Mouse (Mus musculus) heart, embryonic 12.5 days (tissue): ENCODE measurements around the gene Hjurp. TPM values are rescaled to one million over a fixed set of nuclear protein-coding genes. Genes with fewer than 3 reads are reported as not detected.

ENCODE experiments used
- ATAC-seq: fragments of 200-750 bp; cut with Nextera tagmentation; 2 replicates; pipeline ENCODE4 v1.8.0; 2017; ENCODE audit warnings: moderate TSS enrichment, moderate library complexity; ENCODE audit not compliant: insufficient number of reproducible peaks, low FRiP score
- H3K27ac ChIP-seq: fragments of 300-500 bp; sonication (generic); 2 replicates; pipeline ENCODE4 v1.5.1; 2016; ENCODE audit warnings: mild to moderate bottlenecking, moderate library complexity; ENCODE audit not compliant: poor library complexity, severe bottlenecking
- H3K27me3 ChIP-seq: fragments of 300-500 bp; sonication (generic); replicated peaks from 2 replicates; pipeline ENCODE4 v1.6.1; 2016; ENCODE audit warnings: mild to moderate bottlenecking, moderate library complexity
- H3K36me3 ChIP-seq: fragments of 300-500 bp; sonication (generic); 2 replicates; pipeline ENCODE4 v1.6.1; 2016; ENCODE audit warnings: mild to moderate bottlenecking, moderate library complexity
- H3K4me1 ChIP-seq: fragments of 300-500 bp; sonication (generic); replicated peaks from 2 replicates; pipeline ENCODE4 v1.6.1; 2016; ENCODE audit warnings: mild to moderate bottlenecking
- H3K4me2 ChIP-seq: fragments of 300-500 bp; sonication (generic); 2 replicates; pipeline ENCODE4 v1.6.1; 2016; ENCODE audit warnings: mild to moderate bottlenecking, moderate library complexity
- H3K4me3 ChIP-seq: fragments of 300-500 bp; sonication (generic); 2 replicates; pipeline ENCODE4 v1.5.1; 2016; ENCODE audit warnings: mild to moderate bottlenecking
- H3K9ac ChIP-seq: fragments of 300-500 bp; sonication (generic); 2 replicates; pipeline ENCODE4 v1.6.1; 2016; ENCODE audit warnings: mild to moderate bottlenecking, moderate library complexity
- H3K9me3 ChIP-seq: fragments of 300-500 bp; sonication (generic); replicated peaks from 2 replicates; pipeline ENCODE4 v1.6.1; 2016; ENCODE audit warnings: mild to moderate bottlenecking, moderate library complexity
- WGBS: fragments of 180-500 bp; shearing (Covaris S2); methylation state at CpG from one replicate; pipeline ENCODE4 v1.1.7; 2016; 5-methylcytosine and 5-hydroxymethylcytosine counted together
- polyA plus RNA-seq: library from polyadenylated mRNA; unstranded; fragments of >200 nt; fragmentation: Nextera tagmentation; extraction: Ambion mirVana; gene quantifications from 2 replicates; pipeline ENCODE4 v1.2.1, GENCODE M21; 2016

Hjurp gene
- polyA plus RNA-seq, 1 experiment from 2014 or later, result 141 TPM

GRCm38 (mm10) chr1:88305018-88305795 lies 27.8 kb upstream of the Hjurp start:
- H3K36me3 ChIP-seq, result no peaks in the 10 kb centered on the region
- 40% methylated on average over 6 of the region's 6 CpGs for WGBS
- H3K9me3 ChIP-seq, result peaks cover 83% of the 10 kb centered on the region
- no peak overlapping the region for H3K4me2 ChIP-seq
- no peaks in the 10 kb centered on the region for H3K27me3 ChIP-seq
- no peak overlapping the region for H3K9ac ChIP-seq
- H3K4me3 ChIP-seq, result no peak overlapping the region
- no peak for ATAC-seq
- no peak overlapping the region for H3K27ac ChIP-seq
- H3K4me1 ChIP-seq, result no peaks in the 10 kb centered on the region

DNA sequence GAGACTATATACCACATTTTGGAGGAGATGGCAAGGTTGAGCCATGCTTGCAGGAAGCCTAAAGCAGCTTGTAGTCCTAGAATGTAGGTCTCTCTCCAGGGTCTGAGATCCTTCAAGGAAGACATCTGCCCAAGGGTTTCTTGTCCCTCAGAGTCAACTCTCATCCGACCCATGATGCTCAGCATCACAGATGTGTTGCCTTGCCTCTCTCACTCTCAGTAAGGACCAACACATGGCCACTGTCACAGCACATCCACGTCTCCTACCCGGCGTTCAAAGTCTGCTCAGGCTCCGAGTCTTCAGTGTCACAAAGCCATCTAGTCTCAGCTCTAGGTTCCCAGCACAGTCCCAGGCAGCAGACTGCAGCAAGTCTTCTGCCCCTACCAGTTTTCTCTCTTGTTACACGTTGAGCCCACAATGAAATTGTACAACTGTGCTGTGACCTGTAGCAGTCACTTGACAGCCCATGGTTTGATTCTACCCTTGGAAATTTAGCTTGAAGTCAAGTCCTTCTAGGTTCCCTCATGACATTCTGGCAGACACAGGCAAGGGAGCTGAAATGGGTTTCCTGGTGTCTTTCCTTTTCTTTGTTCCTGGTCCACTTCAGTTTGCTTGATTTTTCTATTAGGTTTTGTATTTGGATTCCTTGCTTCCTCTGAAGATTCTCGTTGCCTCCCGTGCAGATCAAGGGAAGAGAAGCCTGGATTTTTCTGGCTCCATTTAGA lies 27.0 kb upstream of the Hjurp start:
- Histone ChIP-seq H3K9me3 (peaks cover 83% of the 10 kb centered on the region), H3K4me3 (no peak overlapping the region), H3K27ac (no peak overlapping the region), H3K36me3 (no peaks in the 10 kb centered on the region), H3K9ac (no peak overlapping the region), H3K4me1 (no peaks in the 10 kb centered on the region), H3K27me3 (no peaks in the 10 kb centered on the region), H3K4me2 (no peak overlapping the region)
- WGBS, result 56% methylated on average over 8 of the region's 8 CpGs
- ATAC-seq, result no peak

DNA sequence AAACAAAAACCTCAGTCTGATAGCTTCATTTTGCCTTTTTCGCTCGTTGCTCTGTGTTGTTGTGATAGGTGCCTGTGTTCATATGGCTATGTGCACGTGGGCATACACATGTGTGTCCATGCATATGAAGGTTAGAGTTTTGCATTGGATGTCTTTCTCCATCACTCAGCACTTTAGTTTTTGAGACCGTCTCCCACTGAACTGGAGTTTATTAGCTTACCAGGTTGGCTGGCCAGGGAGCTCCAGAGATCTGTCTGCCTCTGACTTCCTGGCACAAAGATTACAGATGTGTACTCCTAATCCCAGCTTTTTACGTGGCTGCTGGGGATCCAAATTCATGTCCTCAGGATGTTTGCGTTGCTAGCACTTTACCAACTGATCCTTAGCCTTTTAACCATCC lies 26.3 kb upstream of the Hjurp start:
- no peaks in the 10 kb centered on the region for H3K27me3 ChIP-seq
- ATAC-seq, result no peak
- H3K9ac ChIP-seq, result no peak overlapping the region
- peaks cover 83% of the 10 kb centered on the region for H3K9me3 ChIP-seq
- no peaks in the 10 kb centered on the region for H3K36me3 ChIP-seq
- no peak overlapping the region for H3K27ac ChIP-seq
- H3K4me2 ChIP-seq, result no peak overlapping the region
- H3K4me3 ChIP-seq, result no peak overlapping the region
- H3K4me1 ChIP-seq, result no peaks in the 10 kb centered on the region
- WGBS, result 57% methylated on average over 6 of the region's 6 CpGs

DNA sequence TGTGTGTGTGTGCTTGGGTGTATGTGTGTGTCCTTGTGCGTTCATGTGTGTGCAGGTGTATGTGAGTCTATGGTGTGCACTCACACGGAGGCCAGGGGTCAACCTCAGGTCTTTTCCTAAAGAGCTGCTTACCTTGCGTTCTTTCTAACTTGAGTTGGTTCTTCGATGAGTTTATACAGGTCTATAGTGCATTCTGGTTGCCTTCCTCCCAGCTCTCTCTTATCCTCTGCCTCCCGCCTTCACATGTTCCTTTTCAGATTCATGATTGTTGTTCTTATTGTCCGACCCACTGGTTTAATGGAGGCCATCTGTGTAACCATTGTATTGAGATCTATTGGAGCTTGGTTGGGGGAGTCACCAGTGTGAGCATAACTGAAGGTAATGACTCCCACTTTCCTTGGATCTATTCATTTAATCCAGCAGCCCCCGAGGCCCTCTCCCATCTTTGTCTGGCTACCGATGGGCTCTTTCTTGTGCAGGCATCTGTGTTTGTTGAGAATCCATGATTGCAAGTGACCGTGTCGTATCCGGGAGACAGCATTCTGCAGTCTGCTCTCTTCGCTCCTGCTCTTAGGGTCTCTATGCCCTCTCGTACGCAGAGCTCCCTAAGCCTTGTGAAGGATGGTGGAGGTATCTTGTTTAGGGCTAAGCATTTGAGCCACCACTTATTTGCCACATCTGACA lies 24.8 kb upstream of the Hjurp start:
- Histone ChIP-seq H3K27me3 (no peaks in the 10 kb centered on the region), H3K4me3 (no peak overlapping the region), H3K4me2 (no peak overlapping the region), H3K9me3 (peaks cover 79% of the 10 kb centered on the region), H3K9ac (no peak overlapping the region), H3K4me1 (no peaks in the 10 kb centered on the region), H3K27ac (no peak overlapping the region), H3K36me3 (no peaks in the 10 kb centered on the region)
- WGBS, result 60% methylated on average over 14 of the region's 14 CpGs
- ATAC-seq, result 0 out of 2 replicates have a peak, but pooled peaks have one; percentile 10

DNA sequence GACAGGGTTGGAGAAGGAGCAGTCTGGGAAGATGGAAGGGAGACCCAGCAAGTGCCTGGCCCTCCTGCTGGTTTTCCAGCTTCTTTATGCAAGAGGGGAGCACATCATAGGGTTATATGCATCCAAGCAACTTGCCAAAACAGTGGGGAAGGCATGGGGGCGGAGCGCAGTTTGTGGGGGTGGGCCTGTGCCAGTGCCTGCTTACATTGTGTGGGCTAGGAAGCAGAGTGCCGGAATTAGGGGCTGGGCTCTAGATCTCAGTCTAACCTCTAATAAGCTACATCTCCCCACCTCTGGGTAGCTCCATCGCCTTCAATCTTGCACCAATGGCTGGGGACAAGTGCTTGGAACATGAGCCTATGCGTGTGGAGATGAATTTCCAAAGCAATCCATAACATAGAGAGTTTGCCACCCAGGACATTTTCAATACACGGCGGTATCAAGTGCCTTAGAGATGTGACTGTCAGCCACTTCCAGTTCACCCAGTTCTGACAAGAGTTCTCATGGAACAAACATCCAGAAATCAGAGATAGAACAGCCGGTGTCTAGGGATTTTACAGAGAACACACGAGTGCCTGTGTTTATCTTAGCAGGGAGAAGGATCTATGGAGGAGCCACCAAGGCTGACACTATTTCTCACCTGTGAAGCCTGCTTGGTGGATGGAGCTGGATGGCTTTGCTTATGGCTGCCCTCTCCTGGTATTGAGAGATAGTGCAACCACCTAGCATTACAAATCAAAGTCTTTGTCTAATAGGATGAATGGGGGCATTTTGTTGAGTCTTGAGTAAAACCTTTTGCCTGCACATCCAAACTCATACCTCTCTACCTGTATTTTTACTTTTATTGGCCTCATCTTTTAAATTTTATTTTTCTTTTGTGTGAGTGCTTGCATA lies 23.9 kb upstream of the Hjurp start:
- ATAC-seq, result no peak
- no peak overlapping the region for H3K4me3 ChIP-seq
- peaks cover 78% of the 10 kb centered on the region for H3K9me3 ChIP-seq
- H3K4me1 ChIP-seq, result no peaks in the 10 kb centered on the region
- H3K9ac ChIP-seq, result no peak overlapping the region
- no peaks in the 10 kb centered on the region for H3K36me3 ChIP-seq
- H3K27me3 ChIP-seq, result no peaks in the 10 kb centered on the region
- no peak overlapping the region for H3K4me2 ChIP-seq
- no peak overlapping the region for H3K27ac ChIP-seq
- 61% methylated on average over 9 of the region's 9 CpGs for WGBS

DNA sequence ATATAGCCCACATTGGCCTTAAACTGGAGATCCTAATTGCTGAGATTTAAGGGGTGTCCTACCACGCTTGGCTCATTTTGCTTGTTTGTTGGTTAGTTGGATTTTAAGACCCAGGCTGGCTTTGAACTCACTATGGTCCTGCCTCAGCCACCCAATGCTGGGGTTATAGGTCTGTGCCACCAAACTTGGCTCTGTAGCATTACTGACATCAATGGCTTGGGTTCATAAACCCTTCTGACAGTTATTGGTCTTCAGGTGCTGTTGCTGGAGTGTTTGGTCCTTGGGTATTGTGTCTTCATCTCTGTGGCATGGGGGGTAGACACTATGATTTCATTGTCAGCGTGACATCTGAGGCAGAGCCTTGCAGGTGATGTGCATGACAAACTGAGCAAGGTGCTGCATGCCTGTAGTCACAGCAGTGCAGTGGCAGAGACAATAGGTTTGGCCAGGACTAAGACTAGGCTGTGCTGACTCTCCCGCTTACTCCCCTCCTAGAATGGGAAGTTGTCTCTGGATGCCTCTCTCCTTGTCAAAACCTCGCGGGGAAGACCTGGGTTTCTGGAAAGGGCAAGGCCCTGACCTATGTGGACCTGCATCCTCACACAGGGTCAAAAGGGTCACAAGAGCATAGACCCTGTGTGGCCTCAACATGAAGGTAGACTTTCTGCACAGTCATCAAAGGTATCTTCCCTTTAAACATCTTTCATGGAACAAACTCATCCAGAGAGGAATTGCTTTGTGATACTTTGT lies 23.0 kb upstream of the Hjurp start:
- ATAC-seq, result no peak
- no peak overlapping the region for H3K9ac ChIP-seq
- no peak overlapping the region for H3K4me2 ChIP-seq
- H3K27ac ChIP-seq, result no peak overlapping the region
- WGBS, result 34% methylated on average over 5 of the region's 5 CpGs
- H3K9me3 ChIP-seq, result peaks cover 80% of the 10 kb centered on the region
- H3K4me1 ChIP-seq, result no peaks in the 10 kb centered on the region
- no peaks in the 10 kb centered on the region for H3K27me3 ChIP-seq
- no peaks in the 10 kb centered on the region for H3K36me3 ChIP-seq
- H3K4me3 ChIP-seq, result no peak overlapping the region

- no peak overlapping the region for H3K27ac ChIP-seq
- H3K27me3 ChIP-seq, result no peaks in the 10 kb centered on the region
- 70% methylated on average over 2 of the region's 2 CpGs for WGBS
- no peak overlapping the region for H3K4me3 ChIP-seq
- H3K36me3 ChIP-seq, result no peaks in the 10 kb centered on the region
- ATAC-seq, result no peak
- H3K9me3 ChIP-seq, result peaks cover 74% of the 10 kb centered on the region
- H3K4me1 ChIP-seq, result no peaks in the 10 kb centered on the region
- no peak overlapping the region for H3K4me2 ChIP-seq
- H3K9ac ChIP-seq, result no peak overlapping the region
Measured at GRCm38 (mm10) chr1:88299529-88299945, 22.1 kb upstream of the Hjurp start.

GRCm38 (mm10) chr1:88298686-88299528 lies 21.5 kb upstream of the Hjurp start:
- H3K4me3 ChIP-seq, result no peak overlapping the region
- no peaks in the 10 kb centered on the region for H3K27me3 ChIP-seq
- H3K4me1 ChIP-seq, result no peaks in the 10 kb centered on the region
- H3K9ac ChIP-seq, result no peak overlapping the region
- H3K36me3 ChIP-seq, result no peaks in the 10 kb centered on the region
- peaks cover 71% of the 10 kb centered on the region for H3K9me3 ChIP-seq
- WGBS, result 53% methylated on average over 4 of the region's 4 CpGs
- no peak for ATAC-seq
- no peak overlapping the region for H3K27ac ChIP-seq
- no peak overlapping the region for H3K4me2 ChIP-seq

DNA sequence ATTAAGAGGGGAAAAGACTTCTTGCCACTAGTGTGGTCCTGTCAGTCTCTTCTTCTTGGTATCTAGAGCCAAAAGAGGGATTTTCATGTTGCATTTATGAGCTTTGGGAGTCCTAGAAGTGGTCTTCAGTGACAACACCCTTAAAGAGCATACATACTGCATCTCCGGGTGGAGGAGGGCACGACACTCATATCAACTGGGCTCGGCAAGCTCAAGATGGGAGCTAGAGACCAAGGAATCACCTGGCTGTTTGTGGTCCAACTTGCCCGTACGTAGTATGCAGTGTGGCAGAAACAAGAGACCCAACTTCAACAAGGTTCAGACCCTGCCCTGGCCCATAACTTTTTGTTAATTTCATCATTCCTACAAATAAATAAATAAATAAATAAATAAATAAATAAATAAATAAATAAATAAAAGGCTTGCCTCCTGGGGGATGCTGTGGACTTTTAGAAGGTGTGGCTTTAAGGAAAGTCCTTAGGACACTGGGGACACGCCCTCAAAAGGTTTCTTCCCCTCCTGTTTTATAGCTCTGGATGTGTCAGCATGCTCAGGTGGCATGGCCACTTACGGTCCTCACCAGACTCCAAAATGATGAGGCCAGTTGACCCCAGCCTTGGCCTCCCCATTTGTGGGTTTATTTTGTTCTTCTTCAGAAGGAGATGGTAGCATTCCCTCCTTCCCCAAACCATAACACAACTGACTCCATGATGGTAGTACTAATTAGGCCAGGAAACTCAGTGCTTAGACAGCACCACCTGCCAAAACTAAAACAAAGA lies 20.2 kb upstream of the Hjurp start:
- no peaks in the 10 kb centered on the region for H3K27me3 ChIP-seq
- ATAC-seq, result peak; percentile 15; the same call in 1 of the 2 replicates
- 57% methylated on average over 7 of the region's 7 CpGs for WGBS
- H3K9me3 ChIP-seq, result peaks cover 65% of the 10 kb centered on the region
- no peak overlapping the region for H3K27ac ChIP-seq
- no peaks in the 10 kb centered on the region for H3K4me1 ChIP-seq
- H3K9ac ChIP-seq, result no peak overlapping the region
- no peaks in the 10 kb centered on the region for H3K36me3 ChIP-seq
- H3K4me2 ChIP-seq, result no peak overlapping the region
- no peak overlapping the region for H3K4me3 ChIP-seq
